In genomic region chr7:45447325-45447990, GRCm38 (mm10) we compare ENCODE assay signal across 7 mouse cellular contexts. TPM values are rescaled to one million over a fixed set of nuclear protein-coding genes. Genes with fewer than 3 reads are reported as not detected.
A peak's percentile ranks its signal among the peaks of the same experiment; 100 is the strongest.
DNase-seq lines count a peak whose midpoint lies in the region; ATAC-seq lines count a peak whose summit lies in the region.

No protein-coding gene starts in this region.

- ATAC-seq in neural tube, embryonic 15.5 days (ENCODE audit: low FRiP score), result 0 out of 2 replicates have a peak, but pooled peaks have one; percentile 29
- ATAC-seq in megakaryocyte-erythroid progenitor cell, adult 5-6 weeks (replicated peaks; ENCODE audit: low FRiP score, low TSS enrichment, poor library complexity, severe bottlenecking), result peak; percentile 57

- no peak overlapping the region for H3K9ac ChIP-seq in neural tube, embryonic 15.5 days (replicated peaks)

- H3K27ac ChIP-seq in neural tube, embryonic 15.5 days (replicated peaks), result no peak overlapping the region

- no peak overlapping the region for H3K4me2 ChIP-seq in neural tube, embryonic 15.5 days

- DNase-seq in neural tube, embryonic 10.5 days (ENCODE audit: extremely low spot score, low spot score), result no peak
- peak; percentile 66 for DNase-seq in brain, adult 2 months (ENCODE audit: low read depth, low spot score)
- DNase-seq in kidney, postnatal 10 days, result peak; percentile 70
- no peak for DNase-seq in layer of hippocampus, postnatal 10 days (ENCODE audit: low spot score in 2 of 2)
- no peak for DNase-seq in adrenal gland, adult 18-20 months (ENCODE audit: low spot score in 2 of 2)

- 38% methylated on average over 11 of the region's 11 CpGs for WGBS in neural tube, embryonic 15.5 days

- no peak overlapping the region for H3K4me3 ChIP-seq in neural tube, embryonic 15.5 days (replicated peaks)

- peaks cover 51% of the 10 kb centered on the region for H3K36me3 ChIP-seq in neural tube, embryonic 15.5 days

- no peaks in the 10 kb centered on the region for H3K27me3 ChIP-seq in neural tube, embryonic 15.5 days (replicated peaks)

- H3K9me3 ChIP-seq in neural tube, embryonic 15.5 days (replicated peaks), result no peaks in the 10 kb centered on the region

- peaks cover 7% of the 10 kb centered on the region for H3K4me1 ChIP-seq in neural tube, embryonic 15.5 days

RNA-seq across cellular contexts. Expression of gene Ruvbl2, which starts 9.6 kb away (rescaled TPM):
- polyA plus RNA-seq in neural tube, embryonic 15.5 days (2015; fragmentation: Nextera tagmentation; extraction: Ambion mirVana), result 92.7 and 114 TPM in 2 replicates
- total RNA-seq in megakaryocyte-erythroid progenitor cell, adult 5-6 weeks (2014; fragmentation: Nextera tagmentation), result 171 and 179 TPM in 2 replicates
- total RNA-seq in megakaryocyte-erythroid progenitor cell, adult 5-6 weeks (2017), result 185 and 236 TPM in 2 replicates
- 10 to 100 TPM; 44.5 to 44.9 TPM for total RNA-seq in layer of hippocampus, postnatal 10 days (2021)
- total RNA-seq in adrenal gland, adult 18-20 months (2021), result 10 to 100 TPM; 41.9 to 43.3 TPM

RNA-seq across cellular contexts. Expression of gene Ftl1, which starts 12.2 kb away (rescaled TPM):
- 4,883 and 5,335 TPM in 2 replicates for polyA plus RNA-seq in neural tube, embryonic 15.5 days (2015; fragmentation: Nextera tagmentation; extraction: Ambion mirVana)
- 1,148 and 1,512 TPM in 2 replicates for total RNA-seq in megakaryocyte-erythroid progenitor cell, adult 5-6 weeks (2014; fragmentation: Nextera tagmentation)
- 490 and 578 TPM in 2 replicates for total RNA-seq in megakaryocyte-erythroid progenitor cell, adult 5-6 weeks (2017)
- 100 to 1,000 TPM; 429 to 433 TPM for total RNA-seq in layer of hippocampus, postnatal 10 days (2021)
- total RNA-seq in adrenal gland, adult 18-20 months (2021), result 1,000 to 10,000 TPM; 1,437 to 1,911 TPM

RNA-seq across cellular contexts. Expression of gene Gys1, which starts 12.8 kb away (rescaled TPM):
- polyA plus RNA-seq in neural tube, embryonic 15.5 days (2015; fragmentation: Nextera tagmentation; extraction: Ambion mirVana), result 21.7 and 24.0 TPM in 2 replicates
- 5.9 and 6.2 TPM in 2 replicates for total RNA-seq in megakaryocyte-erythroid progenitor cell, adult 5-6 weeks (2014; fragmentation: Nextera tagmentation)
- total RNA-seq in megakaryocyte-erythroid progenitor cell, adult 5-6 weeks (2017), result 3.4 and 4.6 TPM in 2 replicates
- 10 to 100 TPM; 18.9 to 20.9 TPM for total RNA-seq in layer of hippocampus, postnatal 10 days (2021)
- 10 to 100 TPM; 40.4 to 61.6 TPM for total RNA-seq in adrenal gland, adult 18-20 months (2021)

RNA-seq across cellular contexts. Expression of gene Bax, which starts 19.2 kb away (rescaled TPM):
- polyA plus RNA-seq in neural tube, embryonic 15.5 days (2015; fragmentation: Nextera tagmentation; extraction: Ambion mirVana), result 224 and 236 TPM in 2 replicates
- 60.7 and 75.9 TPM in 2 replicates for total RNA-seq in megakaryocyte-erythroid progenitor cell, adult 5-6 weeks (2014; fragmentation: Nextera tagmentation)
- total RNA-seq in megakaryocyte-erythroid progenitor cell, adult 5-6 weeks (2017), result 38.8 and 40.8 TPM in 2 replicates
- 100 to 1,000 TPM; 103 to 123 TPM for total RNA-seq in layer of hippocampus, postnatal 10 days (2021)
- total RNA-seq in adrenal gland, adult 18-20 months (2021), result 10 to 100 TPM; 58.2 to 64.3 TPM

RNA-seq across cellular contexts. Expression of gene Lhb, which starts 26.8 kb away (rescaled TPM):
- 0.24 TPM in 1 of 2 replicates, not detected in the other for polyA plus RNA-seq in neural tube, embryonic 15.5 days (2015; fragmentation: Nextera tagmentation; extraction: Ambion mirVana)
- not detected in 2 replicates for total RNA-seq in megakaryocyte-erythroid progenitor cell, adult 5-6 weeks (2014; fragmentation: Nextera tagmentation)
- not detected in 2 replicates for total RNA-seq in megakaryocyte-erythroid progenitor cell, adult 5-6 weeks (2017)
- under 1 TPM in 1 of 2 experiments, not detected in 1; 0.75 TPM for total RNA-seq in layer of hippocampus, postnatal 10 days (2021)
- total RNA-seq in adrenal gland, adult 18-20 months (2021), result not detected

Comparison
In these comparisons a context has a peak if more than half of its experiments do, and no peak if none do; other contexts are left out.
1. DNase-seq: peak in brain, adult 2 months (single experiment) and kidney, postnatal 10 days (single experiment); none in neural tube, embryonic 10.5 days (single experiment), layer of hippocampus, postnatal 10 days (0 of 2) and adrenal gland, adult 18-20 months (0 of 2).